In genomic region chr10:19693629-19694028, GRCm38 (mm10) we compare ENCODE assay signal across 11 mouse cellular contexts. TPM values are rescaled to one million over a fixed set of nuclear protein-coding genes. Genes with fewer than 3 reads are reported as not detected.
DNase-seq lines count a peak whose midpoint lies in the region; ATAC-seq and TF ChIP-seq lines count a peak whose summit lies in the region.
"Had no signal": no experiment of that assay in that cellular context is flagged by ENCODE, and none has a peak within 500 bp of the region (broad histone marks: within the 10 kb centered on the region; RNA-seq: fewer than 3 reads in every experiment).

No protein-coding gene starts in this region.

- WGBS in liver, embryonic 11.5 days: 61% methylated on average over 2 of the region's 2 CpGs
- 69% methylated on average over 2 of the region's 2 CpGs for WGBS in neural tube, embryonic 15.5 days

- no peak for TF ChIP-seq POLR2A in brain, embryonic 14.5 days (IDR thresholded peaks at IDR 0.05; ENCODE audit: borderline replicate concordance, extremely low read depth, insufficient read depth, insufficient read length, poor library complexity, severe bottlenecking)

- H3K27ac ChIP-seq in liver, embryonic 11.5 days (ENCODE audit: low read depth, low read length): no peak overlapping the region
- no peak overlapping the region for H3K27ac ChIP-seq in neural tube, embryonic 15.5 days (replicated peaks)
- H3K27ac ChIP-seq: heart, embryonic 15.5 days had no signal

- no peaks in the 10 kb centered on the region for H3K4me1 ChIP-seq in liver, embryonic 11.5 days (replicated peaks; ENCODE audit: control insufficient read depth, insufficient read depth, low read length)
- no peaks in the 10 kb centered on the region for H3K4me1 ChIP-seq in neural tube, embryonic 15.5 days

- DNase-seq in cerebellum, postnatal 10 days: peak; percentile 27 to 35
- no peak for DNase-seq in cerebellum, adult 9-11 months
- DNase-seq in liver: peak; percentile 22
- no peak for DNase-seq in liver, embryonic 11.5 days (ENCODE audit: low spot score)
- DNase-seq in brain, embryonic 14.5 days (ENCODE audit: low read depth): peak; percentile 25
- no peak for DNase-seq in frontal cortex, postnatal 36 days (ENCODE audit: low spot score in 2 of 2)

- H3K27me3 ChIP-seq in liver, embryonic 11.5 days (replicated peaks; ENCODE audit: control insufficient read depth, insufficient read depth, low read length): no peaks in the 10 kb centered on the region
- H3K27me3 ChIP-seq in neural tube, embryonic 15.5 days (replicated peaks): no peaks in the 10 kb centered on the region
- H3K27me3 ChIP-seq: heart, embryonic 15.5 days had no signal

- peak; percentile 44; the same call in 1 of the 2 replicates for TF ChIP-seq CTCF in brain, embryonic 14.5 days (IDR thresholded peaks at IDR 0.05; ENCODE audit: borderline replicate concordance, extremely low read depth, insufficient read depth, insufficient read length)

- no peak overlapping the region for H3K4me2 ChIP-seq in liver, embryonic 11.5 days
- no peak overlapping the region for H3K4me2 ChIP-seq in neural tube, embryonic 15.5 days

- ATAC-seq in liver, embryonic 11.5 days (replicated peaks; ENCODE audit: low FRiP score): no peak
- ATAC-seq in neural tube, embryonic 15.5 days (ENCODE audit: low FRiP score): peak; percentile 47; the same call in 1 of the 2 replicates
- ATAC-seq in megakaryocyte, adult 5-6 weeks (ENCODE audit: poor library complexity, severe bottlenecking): no peak

- no peaks in the 10 kb centered on the region for H3K9me3 ChIP-seq in liver, embryonic 11.5 days (ENCODE audit: control insufficient read depth, low read length)
- no peaks in the 10 kb centered on the region for H3K9me3 ChIP-seq in neural tube, embryonic 15.5 days (replicated peaks)
- H3K9me3 ChIP-seq: heart, embryonic 15.5 days had no signal

- H3K9ac ChIP-seq in liver, embryonic 11.5 days (ENCODE audit: low read depth, low read length): no peak overlapping the region
- no peak overlapping the region for H3K9ac ChIP-seq in neural tube, embryonic 15.5 days (replicated peaks)
- H3K9ac ChIP-seq: heart, embryonic 15.5 days had no signal

- H3K36me3 ChIP-seq in liver, embryonic 11.5 days (ENCODE audit: control insufficient read depth, insufficient read depth, low read length): no peaks in the 10 kb centered on the region
- no peaks in the 10 kb centered on the region for H3K36me3 ChIP-seq in neural tube, embryonic 15.5 days
- H3K36me3 ChIP-seq: heart, embryonic 15.5 days had no signal

- H3K4me3 ChIP-seq in liver, embryonic 11.5 days (ENCODE audit: low read depth, low read length): no peak overlapping the region
- no peak overlapping the region for H3K4me3 ChIP-seq in neural tube, embryonic 15.5 days (replicated peaks)
- H3K4me3 ChIP-seq: heart, embryonic 15.5 days had no signal

RNA-seq across cellular contexts. Expression of gene Il20ra, which starts 18.7 kb away (rescaled TPM):
- 0.52 and 0.66 TPM in 2 replicates for polyA plus RNA-seq in liver, embryonic 11.5 days (2014; fragmentation: Nextera tagmentation; extraction: Ambion mirVana)
- 0.16 and 0.29 TPM in 2 replicates for polyA plus RNA-seq in brain, embryonic 14.5 days (2012; rRNA removed)
- 1.2 and 1.6 TPM in 2 replicates for polyA plus RNA-seq in neural tube, embryonic 15.5 days (2015; fragmentation: Nextera tagmentation; extraction: Ambion mirVana)
- total RNA-seq in megakaryocyte, adult 5-6 weeks (2015): 0.39 TPM in 1 of 2 replicates, not detected in the other
- 0.73 TPM in 1 of 2 replicates, not detected in the other for total RNA-seq in megakaryocyte, adult 5-6 weeks (2017)
- total RNA-seq: layer of hippocampus, postnatal 10 days had no signal
- polyA plus RNA-seq: heart, embryonic 15.5 days; macrophage had no signal

Comparison
In these comparisons a context has a peak if more than half of its experiments do, and no peak if none do; other contexts are left out.
1. DNase-seq: peak in cerebellum, postnatal 10 days (2 of 2), liver (single experiment) and brain, embryonic 14.5 days (single experiment); none in cerebellum, adult 9-11 months (single experiment), liver, embryonic 11.5 days (single experiment) and frontal cortex, postnatal 36 days (0 of 2).